Mouse (Mus musculus) ovary, postnatal 10 days (tissue): ENCODE measurements at regions not wholly inside any gene's neighbourhood (a gene's known extent, or its start where the extent isn't known, plus 50 kb on each side); places are given as distances from the start of the nearest gene placed in this dataset.

Experiments
- DNase-seq: peaks from one replicate; pipeline ENCODE4 v3.0.0; 2022; ENCODE audit warnings: low spot score

- no peak for DNase-seq
Measured at GRCm38 (mm10) chr4:105560055-105560454, 229.6 kb upstream of the Gm12728 start.

DNA sequence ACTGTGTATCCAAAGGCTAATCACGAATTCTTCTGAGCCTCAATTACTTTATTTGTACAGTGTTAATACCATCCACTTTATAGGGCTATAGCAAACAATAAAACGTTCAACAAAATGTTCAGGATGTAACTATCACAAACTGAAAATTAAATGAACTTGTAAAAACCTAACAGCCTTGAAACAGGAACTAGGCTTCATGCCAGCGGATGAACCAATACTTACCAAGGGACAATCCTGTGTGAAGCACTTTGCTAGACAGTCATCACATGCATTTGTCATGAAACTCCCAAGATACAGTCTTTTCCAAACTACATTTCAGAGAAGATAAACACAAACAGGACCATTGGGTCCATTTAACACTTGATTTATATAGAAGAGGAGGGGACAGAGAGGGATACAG lies 228.9 kb upstream of the Gm12728 start:
- DNase-seq = no peak

DNA sequence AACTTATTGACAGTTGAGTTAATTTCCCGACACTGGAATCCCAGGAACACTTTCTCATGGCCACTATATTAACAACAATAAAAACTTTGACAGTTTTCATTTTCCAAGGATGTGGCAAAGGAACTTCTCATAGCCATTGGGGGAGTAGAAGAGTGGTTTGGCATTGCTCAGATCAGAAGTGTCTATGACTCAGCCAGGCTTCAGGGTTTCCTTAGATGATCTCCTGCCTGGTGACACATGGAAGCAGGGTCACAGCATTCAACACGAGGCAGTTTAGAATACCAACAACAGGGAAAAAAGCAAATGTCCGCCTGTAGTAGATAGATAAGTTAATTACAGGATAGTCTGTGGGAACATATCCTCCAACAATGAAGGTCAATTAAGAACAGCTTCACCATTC lies 228.1 kb upstream of the Gm12728 start:
- no peak for DNase-seq

GRCm38 (mm10) chr4:105565796-105566195 lies 223.9 kb upstream of the Gm12728 start:
- no peak for DNase-seq

GRCm38 (mm10) chr4:105566513-105567457 lies 222.9 kb upstream of the Gm12728 start:
- no peak for DNase-seq

DNA sequence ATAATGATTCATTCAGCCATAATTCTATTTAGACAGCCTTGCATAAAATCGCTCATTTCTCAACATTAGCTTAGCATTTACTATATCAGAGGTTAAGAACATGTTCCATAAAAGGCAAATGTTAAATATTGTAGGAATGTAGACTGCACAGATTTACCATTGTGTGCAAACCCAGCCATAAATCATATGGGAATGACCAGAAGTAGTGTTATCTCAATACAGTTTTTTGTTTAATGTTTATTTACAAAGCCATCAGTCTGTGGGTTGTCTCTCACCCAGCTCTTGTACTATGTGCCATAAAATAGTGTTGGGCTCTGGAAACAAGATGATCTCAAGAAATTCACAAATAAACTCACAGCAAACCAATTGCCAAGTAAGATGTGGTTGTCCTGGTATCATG lies 220.0 kb upstream of the Gm12728 start:
- DNase-seq = no peak

DNA sequence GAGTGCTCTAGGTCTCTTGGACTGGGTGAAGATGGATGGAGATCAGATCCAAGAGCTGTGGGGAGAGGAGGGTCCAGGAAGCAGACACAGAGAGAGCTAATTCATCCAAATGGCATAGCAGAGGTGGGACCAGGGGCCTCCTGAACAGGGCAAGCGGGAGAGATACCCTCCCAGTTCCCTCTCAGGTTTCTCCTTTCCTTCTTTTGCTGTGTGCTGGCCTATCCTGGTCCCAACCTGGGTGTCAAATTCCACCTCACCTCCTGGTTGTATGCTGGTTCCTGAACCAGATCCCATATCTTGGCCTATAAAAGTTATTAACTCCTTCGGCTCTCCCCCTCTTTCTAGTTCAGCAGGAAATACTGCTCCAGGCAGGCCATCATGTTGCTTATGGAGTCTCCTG lies 214.1 kb upstream of the Gm12728 start:
- DNase-seq = no peak

DNA sequence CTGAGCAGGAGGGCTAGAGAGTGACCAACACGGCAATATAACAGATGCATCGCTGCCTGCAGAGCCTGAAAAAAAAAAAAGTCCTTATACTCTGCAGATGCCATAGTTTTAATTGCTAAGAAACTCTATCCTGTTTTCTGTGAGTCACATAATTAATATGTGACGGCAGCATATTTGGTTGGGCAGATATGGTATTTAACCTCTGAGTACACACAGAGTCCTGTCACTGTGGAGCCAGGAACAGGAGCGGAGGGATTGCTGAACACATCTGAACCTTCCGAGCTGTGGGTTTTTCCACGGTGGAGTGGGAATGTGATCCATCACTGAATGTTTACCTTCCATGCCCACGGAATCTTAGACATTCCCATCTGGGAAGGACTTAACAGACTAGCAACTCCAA lies 208.7 kb upstream of the Gm12728 start:
- DNase-seq = no peak

DNA sequence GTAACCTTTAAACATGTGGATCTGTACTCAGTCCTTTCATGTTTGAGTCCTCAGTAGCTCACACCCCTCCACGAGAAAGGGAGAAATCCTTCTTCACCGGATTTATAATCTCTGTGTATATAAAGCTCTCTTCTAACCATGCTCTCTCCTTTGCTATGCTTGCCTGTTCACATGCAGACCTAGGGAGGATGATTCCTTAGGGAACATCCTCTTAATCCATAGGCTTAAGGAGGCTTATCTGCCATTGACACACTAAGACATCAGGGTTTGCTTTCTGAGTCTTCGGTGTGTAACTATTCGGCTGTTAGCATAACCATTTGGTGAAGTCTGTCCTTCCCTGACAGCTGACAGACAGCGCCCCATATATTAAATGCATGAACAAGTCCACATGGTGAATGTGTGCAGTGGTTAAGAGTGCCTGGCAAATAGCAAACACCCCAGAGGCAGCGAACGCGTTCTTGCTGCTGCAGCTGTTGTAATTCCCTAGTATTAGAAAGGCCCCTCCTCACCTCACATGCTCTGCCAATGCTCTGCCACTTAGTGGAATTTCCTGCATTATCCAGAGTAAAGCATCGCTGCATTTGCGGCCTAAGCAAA lies 205.2 kb upstream of the Gm12728 start:
- no peak for DNase-seq

DNA sequence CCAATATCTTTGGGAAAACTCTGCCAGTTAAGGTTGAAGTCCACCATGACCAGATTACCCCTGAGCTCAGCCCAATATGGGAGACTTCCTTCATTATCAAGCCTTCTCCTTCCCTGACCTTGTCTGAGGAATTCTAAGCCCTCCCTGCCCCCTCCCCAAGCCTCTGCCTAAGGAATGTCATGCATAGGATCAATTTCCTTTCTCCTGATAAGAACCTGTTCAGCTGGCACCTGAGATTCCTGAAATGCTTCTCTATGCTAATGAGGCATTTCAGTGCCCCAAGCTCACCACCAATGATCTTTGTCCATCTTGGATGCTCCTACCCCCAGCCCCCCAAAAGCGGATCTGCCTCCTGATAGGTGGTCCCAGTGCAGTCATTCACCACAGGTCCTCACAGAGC lies 186.0 kb upstream of the Gm12728 start:
- DNase-seq = no peak

GRCm38 (mm10) chr4:105604607-105605006 lies 185.1 kb upstream of the Gm12728 start:
- no peak for DNase-seq

GRCm38 (mm10) chr4:105606731-105607130 lies 182.9 kb upstream of the Gm12728 start:
- no peak for DNase-seq

- DNase-seq = no peak
Measured at GRCm38 (mm10) chr4:105610917-105611316, 178.8 kb upstream of the Gm12728 start.

- no peak for DNase-seq
Measured at GRCm38 (mm10) chr4:105614390-105614789, 175.3 kb upstream of the Gm12728 start.

GRCm38 (mm10) chr4:105626371-105627320 lies 163.0 kb upstream of the Gm12728 start:
- DNase-seq = no peak

GRCm38 (mm10) chr4:105629581-105629980 lies 160.1 kb upstream of the Gm12728 start:
- DNase-seq = no peak

GRCm38 (mm10) chr4:105630595-105631369 lies 158.9 kb upstream of the Gm12728 start:
- DNase-seq = no peak

GRCm38 (mm10) chr4:105632581-105633358 lies 156.9 kb upstream of the Gm12728 start:
- DNase-seq = no peak

DNA sequence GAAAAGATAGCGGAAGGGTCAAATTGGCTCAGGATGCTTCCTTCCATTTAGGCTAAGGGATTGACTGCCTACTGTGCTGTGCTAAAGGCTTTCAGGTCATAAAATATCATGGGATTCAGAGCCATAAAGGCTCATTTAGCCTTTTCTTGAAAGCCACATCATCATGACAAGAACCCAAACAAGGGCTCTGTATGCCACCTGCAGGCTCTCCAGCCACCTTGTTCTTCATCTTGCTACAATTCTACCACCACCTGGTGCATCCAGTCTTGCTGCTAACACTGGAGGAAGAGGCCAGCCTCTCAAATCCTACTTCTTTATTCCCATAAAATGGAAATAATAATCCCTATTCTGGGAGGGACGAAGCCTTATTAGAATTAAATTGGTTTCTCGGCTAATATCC lies 155.9 kb upstream of the Gm12728 start:
- no peak for DNase-seq

- DNase-seq = no peak
Measured at GRCm38 (mm10) chr4:105640793-105641192, 148.9 kb upstream of the Gm12728 start.

GRCm38 (mm10) chr4:105641582-105641981 lies 148.1 kb upstream of the Gm12728 start:
- no peak for DNase-seq
